Mouse (Mus musculus): Measurements from ENCODE around the gene Bckdk.

DNA sequence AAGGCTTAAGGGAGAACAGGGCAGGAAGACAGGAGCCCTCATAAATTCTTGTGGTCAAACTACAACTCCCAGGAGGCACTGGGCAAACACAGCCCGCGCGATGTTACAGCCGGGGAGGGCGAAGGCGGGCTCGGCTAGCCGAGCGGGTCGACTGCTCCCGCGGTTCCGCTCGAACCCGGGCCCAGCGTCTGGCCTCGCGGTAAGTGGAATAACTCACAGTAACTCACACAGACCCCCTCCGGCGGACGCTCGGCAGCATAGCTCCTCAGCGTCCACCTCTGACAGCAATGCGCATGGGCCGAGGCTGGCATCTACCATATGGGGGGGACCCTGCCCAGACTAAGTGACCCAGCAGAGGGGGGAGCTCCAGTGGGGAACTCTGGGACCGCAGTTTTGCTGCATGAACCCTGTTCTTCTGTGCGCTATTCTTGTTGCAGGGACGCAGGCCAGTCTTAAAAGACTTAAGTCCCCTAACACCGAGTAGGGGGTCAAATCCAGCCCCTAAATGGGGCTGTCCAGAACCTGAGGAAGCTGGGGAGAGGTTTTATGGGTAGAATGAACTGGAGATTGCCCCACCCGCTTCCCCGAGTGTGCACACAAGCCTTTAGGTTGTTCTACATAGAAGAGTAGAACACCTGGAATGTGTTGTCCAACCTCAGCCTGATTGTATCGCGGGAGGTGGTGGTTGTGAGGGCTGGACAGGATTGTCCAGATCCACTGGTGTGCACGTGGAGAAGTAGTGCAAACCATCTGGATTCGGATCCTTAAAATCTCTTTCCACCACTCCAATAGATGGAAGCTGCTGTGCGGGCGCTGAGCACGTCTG is at the start of gene Bckdk:
- TF ChIP-seq CTCF (IDR thresholded peaks at IDR 0.05; ENCODE audit: low read depth) (no peak), EP300 (IDR thresholded peaks at IDR 0.05; ENCODE audit: low read depth) (no peak; the same call in 1 of the 2 replicates)

Data from liver, postnatal 0 days (tissue).